Mouse (Mus musculus): ENCODE measurements around the gene Idh2. TPM values are rescaled to one million over a fixed set of nuclear protein-coding genes. Genes with fewer than 3 reads are reported as not detected.
A peak's percentile ranks its signal among the peaks of the same experiment; 100 is the strongest.
"Not testable (repeated sequence)": the region's sequence is repeated elsewhere in the genome, so short reads cannot be mapped to it uniquely, and the experiment has no call there.

Gene Idh2
- total and polyA plus RNA-seq, 3 experiments: 1,651 to 2,293 (median 1,877) TPM

GRCm38 (mm10) chr7:80055781-80056180 is 59.4 kb downstream of the Idh2 start:
- DNase-seq: no peak
- Histone ChIP-seq H3K4me3 (peak overlapping the region; percentile 7; the same call in 1 of the 2 replicates), H3K36me3 (ENCODE audit: control insufficient read depth, insufficient read depth, low read length) (peaks cover 18% of the 10 kb centered on the region), H3K27me3 (ENCODE audit: control insufficient read depth, insufficient read depth, low read length) (no peaks in the 10 kb centered on the region), H3K27ac (peak overlapping the region; percentile 94), H3K79me2 (replicated peaks; ENCODE audit: control insufficient read depth, insufficient read depth, low read length) (peaks cover 4% of the 10 kb centered on the region; the same call in 1 of the 2 replicates), H3K9ac (ENCODE audit: low read depth, low read length) (peak overlapping the region; percentile 8; the same call in 1 of the 2 replicates), H3K4me1 (ENCODE audit: control insufficient read depth, insufficient read depth, low read length) (peaks cover 54% of the 10 kb centered on the region)
- TF ChIP-seq CTCF (IDR thresholded peaks at IDR 0.05) (no peak), POLR2A (IDR thresholded peaks at IDR 0.05; ENCODE audit: insufficient read depth, low read depth, low read length) (no peak), EP300 (IDR thresholded peaks at IDR 0.05; ENCODE audit: insufficient read depth, low read depth, low read length) (no peak)
- intact Hi-C loops (cut with DNase I): no loop called here
- WGBS: 55% methylated on average over 12 of the region's 12 CpGs

- Histone ChIP-seq H3K79me2 (replicated peaks; ENCODE audit: control insufficient read depth, insufficient read depth, low read length) (peaks cover 6% of the 10 kb centered on the region), H3K27me3 (ENCODE audit: control insufficient read depth, insufficient read depth, low read length) (no peaks in the 10 kb centered on the region), H3K4me3 (no peak overlapping the region), H3K9ac (ENCODE audit: low read depth, low read length) (no peak overlapping the region), H3K36me3 (ENCODE audit: control insufficient read depth, insufficient read depth, low read length) (peaks cover 18% of the 10 kb centered on the region), H3K27ac (peak overlapping the region; percentile 40; the same call in 1 of the 2 replicates), H3K4me1 (ENCODE audit: control insufficient read depth, insufficient read depth, low read length) (peaks cover 37% of the 10 kb centered on the region)
- no peak for DNase-seq
- 84% methylated on average over 9 of the region's 9 CpGs for WGBS
- intact Hi-C loops (cut with DNase I): no loop called here
- TF ChIP-seq EP300 (IDR thresholded peaks at IDR 0.05; ENCODE audit: insufficient read depth, low read depth, low read length) (no peak), CTCF (IDR thresholded peaks at IDR 0.05) (no peak), POLR2A (IDR thresholded peaks at IDR 0.05; ENCODE audit: insufficient read depth, low read depth, low read length) (no peak)
These were observed 62.0 kb downstream of the Idh2 start for GRCm38 (mm10) chr7:80053147-80053546.

DNA sequence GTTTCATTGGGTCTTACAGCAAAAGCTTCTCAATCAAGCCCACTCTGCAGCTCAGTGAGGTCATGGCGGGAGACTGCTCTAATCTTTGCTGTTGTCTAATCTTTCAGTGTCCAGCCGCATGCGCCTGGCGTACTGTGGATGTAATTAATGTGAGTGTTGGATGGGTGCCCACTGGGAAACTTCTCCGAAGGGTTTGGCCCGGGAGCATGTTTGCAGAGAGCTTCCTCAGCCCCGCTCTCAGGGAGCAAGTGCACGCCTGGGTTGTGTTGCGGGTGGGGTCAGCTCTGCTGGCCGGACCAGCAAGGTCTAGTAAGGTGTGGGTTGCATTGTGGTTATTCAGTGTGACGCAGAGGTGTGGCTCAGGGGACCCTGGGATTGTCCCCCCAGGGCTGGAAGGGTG is 62.9 kb downstream of the Idh2 start:
- Histone ChIP-seq H3K27me3 (ENCODE audit: control insufficient read depth, insufficient read depth, low read length) (no peaks in the 10 kb centered on the region), H3K9ac (ENCODE audit: low read depth, low read length) (peak overlapping the region; percentile 12; the same call in 1 of the 2 replicates), H3K79me2 (replicated peaks; ENCODE audit: control insufficient read depth, insufficient read depth, low read length) (peaks cover 8% of the 10 kb centered on the region), H3K4me1 (ENCODE audit: control insufficient read depth, insufficient read depth, low read length) (peaks cover 32% of the 10 kb centered on the region), H3K36me3 (ENCODE audit: control insufficient read depth, insufficient read depth, low read length) (peaks cover 17% of the 10 kb centered on the region), H3K4me3 (no peak overlapping the region), H3K27ac (peak overlapping the region; percentile 40)
- 5% methylated on average over 11 of the region's 11 CpGs for WGBS
- peak; percentile 66 to 80 for DNase-seq
- TF ChIP-seq EP300 (IDR thresholded peaks at IDR 0.05; ENCODE audit: insufficient read depth, low read depth, low read length) (peak; percentile 72; the same call in 1 of the 2 replicates), CTCF (IDR thresholded peaks at IDR 0.05) (no peak), POLR2A (IDR thresholded peaks at IDR 0.05; ENCODE audit: insufficient read depth, low read depth, low read length) (no peak)
- intact Hi-C loops (cut with DNase I): no loop called here

DNA sequence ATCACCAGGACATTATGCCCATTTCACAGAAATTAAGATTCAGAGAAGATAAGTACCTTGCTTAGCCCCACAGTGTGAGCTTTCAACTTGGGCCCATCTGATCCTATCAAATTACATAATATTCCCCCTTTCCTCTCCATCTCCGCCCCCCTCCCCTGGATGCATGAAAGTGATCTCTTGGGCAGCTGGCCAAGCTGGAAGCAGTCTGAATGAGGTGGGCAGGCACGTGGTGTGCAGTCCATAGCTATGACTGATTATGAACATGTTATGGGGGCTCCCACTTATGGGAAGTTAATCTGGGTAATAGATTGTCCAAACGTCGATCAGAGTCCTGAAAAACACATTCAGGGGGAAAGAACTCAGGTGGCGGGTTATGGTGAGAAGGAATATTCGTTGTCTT is 63.4 kb downstream of the Idh2 start:
- peaks cover 33% of the 10 kb centered on the region for H3K4me1 ChIP-seq (ENCODE audit: control insufficient read depth, insufficient read depth, low read length)
- no peak for TF ChIP-seq EP300 (IDR thresholded peaks at IDR 0.05; ENCODE audit: insufficient read depth, low read depth, low read length)
- TF ChIP-seq CTCF (IDR thresholded peaks at IDR 0.05): no peak
- no peak for TF ChIP-seq POLR2A (IDR thresholded peaks at IDR 0.05; ENCODE audit: insufficient read depth, low read depth, low read length)
- no peak overlapping the region for H3K9ac ChIP-seq (ENCODE audit: low read depth, low read length)
- no peak overlapping the region for H3K4me3 ChIP-seq
- WGBS: 24% methylated on average over 6 of the region's 6 CpGs
- intact Hi-C loops (cut with DNase I): no loop called here
- peaks cover 15% of the 10 kb centered on the region for H3K36me3 ChIP-seq (ENCODE audit: control insufficient read depth, insufficient read depth, low read length)
- peaks cover 8% of the 10 kb centered on the region for H3K79me2 ChIP-seq (replicated peaks; ENCODE audit: control insufficient read depth, insufficient read depth, low read length)
- H3K27ac ChIP-seq: peak overlapping the region; percentile 40
- DNase-seq: no peak
- no peaks in the 10 kb centered on the region for H3K27me3 ChIP-seq (ENCODE audit: control insufficient read depth, insufficient read depth, low read length)

- intact Hi-C loops (cut with DNase I); H3K9ac ChIP-seq (ENCODE audit: low read depth, low read length); H3K27me3 ChIP-seq (ENCODE audit: control insufficient read depth, insufficient read depth, low read length); DNase-seq; H3K4me3 ChIP-seq; H3K27ac ChIP-seq; H3K79me2 ChIP-seq (replicated peaks; ENCODE audit: control insufficient read depth, insufficient read depth, low read length): not testable (repeated sequence)
- peak; percentile 51 for TF ChIP-seq CTCF (IDR thresholded peaks at IDR 0.05)
- WGBS: 97% methylated on average over 1 of the region's 1 CpGs
- H3K4me1 ChIP-seq (ENCODE audit: control insufficient read depth, insufficient read depth, low read length): peaks cover 32% of the 10 kb centered on the region
- H3K36me3 ChIP-seq (ENCODE audit: control insufficient read depth, insufficient read depth, low read length): peaks cover 12% of the 10 kb centered on the region
These were observed 64.8 kb downstream of the Idh2 start for GRCm38 (mm10) chr7:80050382-80050781.

DNA sequence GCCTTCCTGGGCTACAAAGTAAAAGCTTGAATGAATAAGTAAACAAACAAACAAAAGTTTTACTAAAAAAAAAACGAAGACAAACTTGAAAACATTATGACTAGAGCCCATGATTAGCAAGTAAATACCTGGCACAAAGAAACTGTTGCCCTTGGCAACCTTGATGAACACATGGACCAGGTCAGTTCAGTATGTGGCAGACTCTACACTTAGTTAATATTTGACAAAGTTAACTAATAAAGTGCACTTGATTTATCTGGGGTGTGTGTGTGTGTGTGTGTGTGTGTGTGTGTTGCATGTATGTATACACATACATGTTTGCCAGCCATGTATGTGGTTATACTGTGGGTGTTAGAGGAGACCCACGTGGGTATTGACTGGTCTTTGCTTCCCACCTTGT is 65.4 kb downstream of the Idh2 start:
- WGBS: 58% methylated on average over 2 of the region's 2 CpGs
- H3K27me3 ChIP-seq (ENCODE audit: control insufficient read depth, insufficient read depth, low read length): no peaks in the 10 kb centered on the region
- no peak overlapping the region for H3K9ac ChIP-seq (ENCODE audit: low read depth, low read length)
- peaks cover 10% of the 10 kb centered on the region for H3K79me2 ChIP-seq (replicated peaks; ENCODE audit: control insufficient read depth, insufficient read depth, low read length)
- TF ChIP-seq CTCF (IDR thresholded peaks at IDR 0.05) (no peak), POLR2A (IDR thresholded peaks at IDR 0.05; ENCODE audit: insufficient read depth, low read depth, low read length) (no peak), EP300 (IDR thresholded peaks at IDR 0.05; ENCODE audit: insufficient read depth, low read depth, low read length) (no peak)
- peaks cover 37% of the 10 kb centered on the region for H3K4me1 ChIP-seq (ENCODE audit: control insufficient read depth, insufficient read depth, low read length)
- H3K27ac ChIP-seq: no peak overlapping the region
- H3K4me3 ChIP-seq: no peak overlapping the region
- peaks cover 12% of the 10 kb centered on the region for H3K36me3 ChIP-seq (ENCODE audit: control insufficient read depth, insufficient read depth, low read length)
- intact Hi-C loops (cut with DNase I): no loop called here
- DNase-seq: no peak

Data from heart, adult 2 months (tissue).